ENCODE assay signal across 14 mouse cellular contexts in the genomic region with DNA sequence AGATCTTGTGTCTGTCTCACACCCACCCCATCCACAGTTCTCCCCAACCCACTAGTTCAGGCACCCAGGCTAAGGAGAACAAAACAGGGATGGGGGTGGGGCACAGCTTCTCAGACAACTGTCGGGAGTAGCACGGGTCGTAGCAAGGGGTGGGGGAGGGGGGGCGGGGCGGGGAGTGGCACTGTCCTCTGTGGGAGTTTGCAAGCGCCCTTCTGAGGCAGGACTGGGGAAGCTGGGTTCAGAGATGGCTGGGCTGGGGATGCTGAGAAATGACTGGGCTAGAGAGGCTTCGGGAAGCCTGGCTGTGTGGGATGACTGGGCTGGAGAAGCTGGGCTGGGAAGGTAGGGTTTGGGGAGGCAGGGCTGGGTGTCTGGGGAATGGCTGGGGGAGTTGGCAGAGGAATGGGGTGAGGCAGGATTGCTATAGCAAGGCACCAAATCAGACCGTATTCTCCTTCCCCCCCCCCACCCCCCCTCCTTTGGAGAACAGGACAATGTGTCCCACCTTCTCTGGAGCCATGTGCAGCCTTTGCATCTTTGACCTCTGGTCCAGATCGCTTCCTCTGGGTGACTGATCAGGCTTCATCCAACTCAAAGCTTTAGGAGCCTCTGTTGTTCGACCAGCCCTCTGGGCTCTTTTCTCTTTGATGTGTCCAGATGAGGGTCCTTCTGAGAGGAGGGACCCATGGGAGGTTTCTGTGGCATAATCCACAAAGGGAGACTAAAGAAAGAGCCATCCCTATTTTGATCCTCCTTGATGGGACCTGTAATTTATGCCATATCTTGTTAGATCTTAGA.
DNase-seq lines count a peak whose midpoint lies in the region; ATAC-seq lines count a peak whose summit lies in the region.
"Had no signal": no experiment of that assay in that cellular context is flagged by ENCODE, and none has a peak within 500 bp of the region (broad histone marks: within the 10 kb centered on the region; RNA-seq: fewer than 3 reads in every experiment).

No protein-coding gene starts in this region.

- no peaks in the 10 kb centered on the region for H3K9me3 ChIP-seq in hindbrain, embryonic 15.5 days
- H3K9me3 ChIP-seq in hindbrain, embryonic 16.5 days (ENCODE audit: control insufficient read depth, low read length), result no peaks in the 10 kb centered on the region
- no peaks in the 10 kb centered on the region for H3K9me3 ChIP-seq in neural tube, embryonic 15.5 days (replicated peaks)
- no peaks in the 10 kb centered on the region for H3K9me3 ChIP-seq in forebrain, embryonic 14.5 days (replicated peaks; ENCODE audit: control insufficient read depth, low read length)
- H3K9me3 ChIP-seq: embryonic facial prominence, embryonic 15.5 days; liver, embryonic 15.5 days had no signal

- H3K36me3 ChIP-seq in hindbrain, embryonic 15.5 days, result no peaks in the 10 kb centered on the region
- H3K36me3 ChIP-seq in hindbrain, embryonic 16.5 days (ENCODE audit: control insufficient read depth, insufficient read depth, low read length), result no peaks in the 10 kb centered on the region
- H3K36me3 ChIP-seq in neural tube, embryonic 15.5 days, result no peaks in the 10 kb centered on the region
- H3K36me3 ChIP-seq in forebrain, embryonic 14.5 days (ENCODE audit: control insufficient read depth, insufficient read depth, low read length), result no peaks in the 10 kb centered on the region
- H3K36me3 ChIP-seq: embryonic facial prominence, embryonic 15.5 days; liver, embryonic 15.5 days had no signal

- H3K4me2 ChIP-seq in hindbrain, embryonic 15.5 days, result no peak overlapping the region
- no peak overlapping the region for H3K4me2 ChIP-seq in hindbrain, embryonic 16.5 days (ENCODE audit: low read length)
- H3K4me2 ChIP-seq in neural tube, embryonic 15.5 days, result no peak overlapping the region
- no peak overlapping the region for H3K4me2 ChIP-seq in forebrain, embryonic 14.5 days (ENCODE audit: low read length)
- H3K4me2 ChIP-seq: embryonic facial prominence, embryonic 15.5 days; liver, embryonic 15.5 days had no signal

- H3K4me3 ChIP-seq in hindbrain, embryonic 15.5 days, result no peak overlapping the region
- no peak overlapping the region for H3K4me3 ChIP-seq in hindbrain, embryonic 16.5 days (ENCODE audit: low read length)
- H3K4me3 ChIP-seq in neural tube, embryonic 15.5 days (replicated peaks), result no peak overlapping the region
- no peak overlapping the region for H3K4me3 ChIP-seq in forebrain, embryonic 14.5 days (ENCODE audit: low read depth, low read length)
- H3K4me3 ChIP-seq: embryonic facial prominence, embryonic 15.5 days; liver, embryonic 15.5 days had no signal

- DNase-seq in neural tube, embryonic 10.5 days (ENCODE audit: extremely low spot score, low spot score), result peak; percentile 23
- DNase-seq in forebrain, embryonic 14.5 days (ENCODE audit: low spot score), result no peak
- DNase-seq in urinary bladder, postnatal 14 days (ENCODE audit: low spot score), result no peak
- no peak for DNase-seq in urinary bladder, postnatal 4 days (ENCODE audit: low spot score in 2 of 2)
- DNase-seq: cerebellum, adult 9-10 months; right cerebral cortex, postnatal 25 days; thymus, postnatal 36 days had no signal

- H3K27me3 ChIP-seq in hindbrain, embryonic 15.5 days, result no peaks in the 10 kb centered on the region
- H3K27me3 ChIP-seq in hindbrain, embryonic 16.5 days (replicated peaks; ENCODE audit: control insufficient read depth, insufficient read depth, low read length), result no peaks in the 10 kb centered on the region
- H3K27me3 ChIP-seq in neural tube, embryonic 15.5 days (replicated peaks), result no peaks in the 10 kb centered on the region
- no peaks in the 10 kb centered on the region for H3K27me3 ChIP-seq in forebrain, embryonic 14.5 days (replicated peaks; ENCODE audit: control insufficient read depth, insufficient read depth, low read length)
- H3K27me3 ChIP-seq: CH12.LX; embryonic facial prominence, embryonic 15.5 days; liver, embryonic 15.5 days had no signal

- 16% methylated on average over 10 of the region's 10 CpGs for WGBS in hindbrain, embryonic 15.5 days
- 21% methylated on average over 10 of the region's 10 CpGs for WGBS in hindbrain, embryonic 16.5 days
- 11% methylated on average over 9 of the region's 10 CpGs for WGBS in neural tube, embryonic 15.5 days
- WGBS in forebrain, embryonic 14.5 days, result 24% methylated on average over 9 of the region's 10 CpGs

- ATAC-seq in hindbrain, embryonic 15.5 days (ENCODE audit: low FRiP score, low read depth), result peak; percentile 51; the same call in 1 of the 2 replicates
- no peak for ATAC-seq in hindbrain, embryonic 16.5 days
- ATAC-seq in neural tube, embryonic 15.5 days (ENCODE audit: low FRiP score), result no peak
- peak; percentile 32; the same call in 1 of the 2 replicates for ATAC-seq in forebrain, embryonic 14.5 days
- ATAC-seq: activated CD4-positive, CD25-positive, alpha-beta regulatory T cell, adult 4 months had no signal

- H3K9ac ChIP-seq in hindbrain, embryonic 15.5 days, result no peak overlapping the region
- no peak overlapping the region for H3K9ac ChIP-seq in hindbrain, embryonic 16.5 days (ENCODE audit: low read depth, low read length)
- no peak overlapping the region for H3K9ac ChIP-seq in neural tube, embryonic 15.5 days (replicated peaks)
- H3K9ac ChIP-seq in forebrain, embryonic 14.5 days (ENCODE audit: low read length), result no peak overlapping the region
- H3K9ac ChIP-seq: embryonic facial prominence, embryonic 15.5 days; liver, embryonic 15.5 days had no signal

- H3K4me1 ChIP-seq in hindbrain, embryonic 15.5 days (replicated peaks), result no peaks in the 10 kb centered on the region; the same call in 1 of the 2 replicates
- no peaks in the 10 kb centered on the region for H3K4me1 ChIP-seq in hindbrain, embryonic 16.5 days (ENCODE audit: control insufficient read depth, insufficient read depth, low read depth, low read length)
- H3K4me1 ChIP-seq in neural tube, embryonic 15.5 days, result peaks cover 5% of the 10 kb centered on the region; the same call in 1 of the 2 replicates
- 0 out of 2 replicates have a peak, but pooled peaks cover 4% of the 10 kb centered on the region for H3K4me1 ChIP-seq in forebrain, embryonic 14.5 days (ENCODE audit: control insufficient read depth, insufficient read depth, low read length)
- H3K4me1 ChIP-seq: liver, embryonic 15.5 days had no signal

- no peak overlapping the region for H3K27ac ChIP-seq in hindbrain, embryonic 15.5 days (replicated peaks)
- H3K27ac ChIP-seq in hindbrain, embryonic 16.5 days (ENCODE audit: low read depth, low read length), result no peak overlapping the region
- no peak overlapping the region for H3K27ac ChIP-seq in neural tube, embryonic 15.5 days (replicated peaks)
- no peak overlapping the region for H3K27ac ChIP-seq in forebrain, embryonic 14.5 days (ENCODE audit: low read depth, low read length)
- H3K27ac ChIP-seq: embryonic facial prominence, embryonic 15.5 days; liver, embryonic 15.5 days had no signal

Comparison
In these comparisons a context has a peak if more than half of its experiments do, and no peak if none do; other contexts are left out.
1. ATAC-seq: peak in hindbrain, embryonic 15.5 days (single experiment) and forebrain, embryonic 14.5 days (single experiment); none in hindbrain, embryonic 16.5 days (single experiment) and neural tube, embryonic 15.5 days (single experiment).